Mouse (Mus musculus) liver, embryonic 14.5 days (tissue): Measurements from ENCODE around the gene Mafk. TPM values are rescaled to one million over a fixed set of nuclear protein-coding genes. Genes with fewer than 3 reads are reported as not detected.
A peak's percentile ranks its signal among the peaks of the same experiment; 100 is the strongest.

Experiments
- ATAC-seq: fragments of 200-750 bp; cut with Nextera tagmentation; 2 replicates; pipeline ENCODE4 v1.8.0; 2017; ENCODE audit warnings: moderate number of reproducible peaks, mild to moderate bottlenecking, moderate library complexity; ENCODE audit not compliant: insufficient read depth
- DNase-seq, 3 experiments: peaks; one replicate each; pipeline ENCODE4 v3.0.0-alpha.2; 2012 to 2013; ENCODE audit warnings: low read depth in 3 of 3, low spot score in 3 of 3
- H3K27ac ChIP-seq: fragments of 300-500 bp; sonication (generic); 2 replicates; pipeline ENCODE4 v1.5.1; 2014; ENCODE audit warnings: moderate library complexity, mild to moderate bottlenecking, control low read depth, inconsistent platforms
- H3K27me3 ChIP-seq: fragments of 300-500 bp; sonication (generic); 2 replicates; pipeline ENCODE4 v1.6.1; 2014; ENCODE audit warnings: mild to moderate bottlenecking, low read length, moderate library complexity; ENCODE audit not compliant: control insufficient read depth, insufficient read depth
- H3K36me3 ChIP-seq: fragments of 300-500 bp; sonication (generic); replicated peaks from 2 replicates; pipeline ENCODE4 v1.6.1; 2014; ENCODE audit warnings: low read depth; ENCODE audit not compliant: control insufficient read depth, insufficient read depth
- H3K4me1 ChIP-seq, 2 experiments: fragments of 200-500 bp in 1 of 2; fragments of 300-500 bp in 1 of 2; sonication (generic) in 1 of 2; replicated peaks; 2 replicates each; pipeline ENCODE4 v1.6.1; 2012 to 2014; ENCODE audit warnings: antibody characterized with exemption in 1 of 2, inconsistent platforms in 1 of 2, low read length in 1 of 2; ENCODE audit not compliant: control insufficient read depth in 2 of 2, insufficient read depth in 2 of 2
- H3K4me2 ChIP-seq: fragments of 300-500 bp; sonication (generic); 2 replicates; pipeline ENCODE4 v1.6.1; 2014; ENCODE audit warnings: low read depth, mild to moderate bottlenecking, control low read depth, moderate library complexity
- H3K4me3 ChIP-seq, 2 experiments: fragments of 200-500 bp in 1 of 2; fragments of 300-500 bp in 1 of 2; sonication (generic) in 1 of 2; 2 replicates each; pipeline ENCODE4 v1.5.1; 2012 to 2014; ENCODE audit warnings: low read depth in 2 of 2, low read length in 2 of 2, mild to moderate bottlenecking in 2 of 2, control low read depth in 1 of 2, inconsistent platforms in 1 of 2, moderate library complexity in 1 of 2; ENCODE audit not compliant: insufficient read depth in 1 of 2
- H3K9ac ChIP-seq: fragments of 300-500 bp; sonication (generic); replicated peaks from 2 replicates; pipeline ENCODE4 v1.6.1; 2014; ENCODE audit warnings: mild to moderate bottlenecking, control low read depth, moderate library complexity
- H3K9me3 ChIP-seq: fragments of 300-500 bp; sonication (generic); 2 replicates; pipeline ENCODE4 v1.6.1; 2016; ENCODE audit warnings: low read length, mixed read lengths; ENCODE audit not compliant: control insufficient read depth
- CTCF ChIP-seq: IDR thresholded peaks from 2 replicates; pipeline ENCODE4 v1.5.1; 2016; ENCODE audit warnings: antibody characterized with exemption, low read depth, control low read depth
- EP300 ChIP-seq: IDR thresholded peaks from 2 replicates; pipeline ENCODE4 v1.6.1; 2016; ENCODE audit warnings: antibody characterized with exemption, low read depth
- WGBS: fragments of 180-500 bp; shearing (Covaris S2); extraction: QIAGEN DNeasy Blood & Tissue Kit; methylation state at CpG from one replicate; pipeline ENCODE4 v1.1.7; 2014; ENCODE audit not compliant: insufficient replicate concordance; 5-methylcytosine and 5-hydroxymethylcytosine counted together
- polyA plus RNA-seq, 2 experiments: library from polyadenylated mRNA; depleted of rRNA in 1 of 2; stranded (reverse) in 1 of 2; unstranded in 1 of 2; fragments of >200 nt; fragmentation: Nextera tagmentation in 1 of 2; extraction: Ambion mirVana in 1 of 2; gene quantifications; 2 replicates each; pipeline versions ENCODE4 v1.2.1 to v1.2.3; 2012 to 2014

Gene Mafk
- polyA plus RNA-seq, 2 experiments: 20.7 to 23.0 TPM

DNA sequence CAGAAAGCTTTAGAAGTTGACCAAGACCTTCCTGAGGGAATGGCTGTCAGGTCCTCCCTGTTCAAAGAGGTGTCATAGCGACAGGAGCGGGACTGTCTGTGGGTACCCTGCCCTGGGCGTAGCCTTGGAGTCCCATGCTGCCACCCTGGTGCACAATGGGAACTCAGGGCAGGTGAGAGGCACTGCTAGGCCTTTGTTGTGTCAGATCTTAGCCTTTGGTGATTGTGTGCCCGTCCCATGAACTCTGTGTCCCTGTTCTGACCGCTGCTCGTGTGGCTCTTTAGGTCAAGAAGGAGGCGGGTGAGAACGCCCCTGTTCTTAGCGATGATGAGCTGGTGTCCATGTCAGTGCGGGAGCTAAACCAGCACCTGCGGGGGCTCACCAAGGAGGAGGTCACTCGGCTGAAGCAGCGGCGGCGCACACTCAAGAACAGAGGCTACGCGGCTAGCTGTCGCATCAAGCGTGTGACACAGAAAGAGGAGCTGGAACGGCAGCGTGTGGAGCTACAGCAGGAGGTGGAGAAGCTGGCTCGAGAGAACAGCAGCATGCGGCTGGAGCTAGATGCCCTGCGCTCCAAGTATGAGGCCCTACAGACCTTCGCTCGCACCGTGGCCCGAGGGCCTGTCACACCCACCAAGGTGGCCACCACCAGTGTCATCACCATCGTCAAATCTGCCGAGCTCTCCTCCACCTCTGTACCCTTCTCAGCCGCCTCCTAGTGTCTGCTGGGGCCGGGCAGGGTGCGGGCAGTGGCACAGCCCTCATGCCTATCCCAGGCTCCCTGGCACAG lies 8.7 kb downstream of the Mafk start:
- no peak overlapping the region for H3K9ac ChIP-seq
- H3K9me3 ChIP-seq: no peaks in the 10 kb centered on the region
- no peak overlapping the region for H3K4me2 ChIP-seq
- H3K27ac ChIP-seq: no peak overlapping the region
- no peaks in the 10 kb centered on the region for H3K27me3 ChIP-seq
- DNase-seq (no peak), ATAC-seq (no peak)
- no peak overlapping the region for H3K4me3 ChIP-seq
- WGBS: 92% methylated on average over 33 of the region's 33 CpGs
- H3K36me3 ChIP-seq: peaks cover 61% of the 10 kb centered on the region
- TF ChIP-seq CTCF: no peak
- TF ChIP-seq EP300: no peak
- peaks cover 32 to 48% of the 10 kb centered on the region in 2 experiments for H3K4me1 ChIP-seq

DNA sequence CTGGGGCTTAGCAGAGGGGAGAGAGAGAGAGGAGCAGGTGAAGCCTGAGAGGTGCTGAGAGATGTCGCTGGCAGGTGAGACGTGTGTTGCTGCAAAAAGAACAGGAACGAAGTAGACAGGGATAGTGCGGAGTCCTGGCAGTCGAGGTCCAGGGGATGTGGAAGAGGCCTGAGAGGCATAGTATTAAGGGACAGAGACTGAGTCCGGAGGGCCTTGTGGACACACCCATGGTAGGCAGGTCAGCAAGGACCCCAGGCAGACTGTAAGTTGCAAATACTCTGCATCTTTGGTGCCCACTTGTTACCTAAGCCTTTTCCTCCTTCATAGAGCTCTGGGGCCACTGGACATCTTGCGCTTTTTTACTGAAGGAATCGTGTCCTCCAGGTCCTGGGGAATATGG lies 9.9 kb downstream of the Mafk start:
- Histone ChIP-seq H3K36me3 (peaks cover 52% of the 10 kb centered on the region), H3K4me2 (no peak overlapping the region), H3K9ac (no peak overlapping the region), H3K4me1 (peaks cover 38 to 48% of the 10 kb centered on the region in 2 experiments), H3K27me3 (no peaks in the 10 kb centered on the region), H3K27ac (no peak overlapping the region; the same call in 1 of the 2 replicates), H3K9me3 (no peaks in the 10 kb centered on the region), H3K4me3 (no peak overlapping the region)
- ATAC-seq (no peak), DNase-seq (no peak)
- TF ChIP-seq EP300: no peak
- no peak for TF ChIP-seq CTCF
- 89% methylated on average over 8 of the region's 8 CpGs for WGBS

- H3K27me3 ChIP-seq: no peaks in the 10 kb centered on the region
- DNase-seq (no peak), ATAC-seq (no peak)
- no peak overlapping the region for H3K9ac ChIP-seq
- H3K4me3 ChIP-seq: no peak overlapping the region
- no peaks in the 10 kb centered on the region for H3K9me3 ChIP-seq
- no peak overlapping the region for H3K4me2 ChIP-seq
- peak overlapping the region; percentile 95; the same call in 1 of the 2 replicates for H3K27ac ChIP-seq
- H3K36me3 ChIP-seq: peaks cover 47% of the 10 kb centered on the region
- TF ChIP-seq CTCF (no peak), EP300 (no peak)
- peaks cover 40 to 49% of the 10 kb centered on the region in 2 experiments for H3K4me1 ChIP-seq
- WGBS: 82% methylated on average over 10 of the region's 10 CpGs
These were observed 10.6 kb downstream of the Mafk start for GRCm38 (mm10) chr5:139801880-139802279.

- 56% methylated on average over 8 of the region's 8 CpGs for WGBS
- H3K27ac ChIP-seq: peak overlapping the region; percentile 95
- H3K4me3 ChIP-seq: peak overlapping the region in 1 of 2 experiments; percentile 15; a peak in 2 of 4 replicates
- no peaks in the 10 kb centered on the region for H3K27me3 ChIP-seq
- TF ChIP-seq EP300 (no peak), CTCF (no peak)
- peaks cover 45% of the 10 kb centered on the region for H3K36me3 ChIP-seq
- peak overlapping the region; percentile 65 for H3K9ac ChIP-seq
- ATAC-seq (peak; percentile 28; the same call in 1 of the 2 replicates), DNase-seq (peak in 2 of 3 experiments; percentile 54 to 63)
- H3K4me1 ChIP-seq: peaks cover 40 to 45% of the 10 kb centered on the region in 2 experiments
- no peaks in the 10 kb centered on the region; the same call in 1 of the 2 replicates for H3K9me3 ChIP-seq
- peak overlapping the region; percentile 66 for H3K4me2 ChIP-seq
These were observed 11.9 kb downstream of the Mafk start for GRCm38 (mm10) chr5:139803165-139803564.

- peaks cover 45% of the 10 kb centered on the region for H3K36me3 ChIP-seq
- H3K27ac ChIP-seq: peak overlapping the region; percentile 95
- peak overlapping the region; percentile 66 for H3K4me2 ChIP-seq
- WGBS: 4% methylated on average over 12 of the region's 12 CpGs
- TF ChIP-seq EP300: no peak
- TF ChIP-seq CTCF: no peak
- H3K9me3 ChIP-seq: no peaks in the 10 kb centered on the region; the same call in 1 of the 2 replicates
- peak in 2 of 3 experiments; percentile 70 to 73 for DNase-seq
- peaks cover 40 to 45% of the 10 kb centered on the region in 2 experiments for H3K4me1 ChIP-seq
- H3K4me3 ChIP-seq: peak overlapping the region; percentile 15 to 22
- no peaks in the 10 kb centered on the region for H3K27me3 ChIP-seq
- peak overlapping the region; percentile 65 for H3K9ac ChIP-seq
- ATAC-seq: peak; percentile 64
These were observed 12.3 kb downstream of the Mafk start for GRCm38 (mm10) chr5:139803601-139804102.
